Mouse (Mus musculus): ENCODE results near the gene Chst12. TPM values are rescaled to one million over a fixed set of nuclear protein-coding genes. Genes with fewer than 3 reads are reported as not detected.

Chst12 gene
- 10 to 100 TPM; 36.9 to 52.0 TPM for polyA plus RNA-seq (2017; shearing (Covaris generic))

DNA sequence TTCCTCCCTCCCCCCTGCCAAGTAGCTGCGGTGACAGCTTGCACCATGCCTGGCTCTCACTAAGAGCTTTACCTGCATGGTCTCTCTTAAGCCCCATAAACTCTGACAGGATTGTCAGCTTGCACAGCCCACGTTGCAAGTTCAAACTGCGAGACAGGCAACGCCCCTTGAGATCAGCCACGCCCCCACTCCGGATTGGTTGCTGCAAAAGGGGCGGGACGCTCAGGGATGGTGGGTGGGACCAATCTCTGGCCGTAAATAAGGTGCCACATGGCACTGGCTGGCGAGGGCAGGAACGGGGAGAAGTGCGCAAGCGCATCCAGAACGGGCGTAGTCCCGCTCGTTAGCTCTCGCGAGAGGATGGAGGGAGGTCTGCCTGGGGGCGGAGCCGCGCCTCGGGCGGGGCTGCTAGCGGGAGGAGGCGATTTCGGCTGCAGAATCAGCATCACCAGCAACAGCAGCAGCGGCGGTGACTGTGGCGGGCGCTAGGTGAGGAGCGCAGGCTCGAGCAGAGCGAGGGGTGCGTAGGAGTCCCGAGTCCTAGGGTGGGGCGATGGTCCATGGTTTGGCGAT is at the start of gene Chst12:
Gene Chst12 (plus strand): TSS at position 343 of the 573 bp plus-strand sequence.

DNA sequence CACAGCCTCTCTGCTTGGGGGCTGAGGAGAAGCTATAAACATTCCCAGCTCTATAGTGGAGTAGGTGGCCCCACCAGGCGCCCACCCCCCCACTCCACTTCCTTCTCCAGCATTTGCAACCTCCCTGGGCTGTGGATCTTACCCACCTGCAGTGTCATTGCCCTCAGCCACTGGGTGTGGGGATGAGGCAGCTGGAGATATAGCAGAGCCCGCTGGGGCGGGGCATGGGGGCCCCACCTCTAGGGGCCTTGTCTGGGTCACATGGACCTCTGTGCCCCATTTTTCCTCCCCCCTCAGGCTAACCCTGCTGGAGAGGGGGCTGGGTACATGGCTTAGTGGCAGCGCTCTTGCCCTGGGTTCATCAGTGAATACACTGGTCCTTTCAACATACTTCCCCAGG is 59.5 kb downstream of the Chst12 start, which contains the start of gene Grifin:
Gene Grifin (minus strand): TSS at position 176 of the 400 bp plus-strand sequence.

Other genes with a start within 250 kb of the Chst12 start
- 10 to 100 TPM; 24.0 to 25.7 TPM for gene Mad1l1, start 184.0 kb upstream of the Chst12 start, polyA plus RNA-seq (2017; shearing (Covaris generic))
- gene Nudt1, start 183.9 kb upstream of the Chst12 start, polyA plus RNA-seq (2017; shearing (Covaris generic)) = 10 to 100 TPM; 14.6 to 21.5 TPM
- 10 to 100 TPM; 12.9 to 17.2 TPM for gene Mrm2, start 173.7 kb upstream of the Chst12 start, polyA plus RNA-seq (2017; shearing (Covaris generic))
- 1 to 10 TPM; 1.8 to 2.2 TPM for gene Snx8, start 116.3 kb upstream of the Chst12 start, polyA plus RNA-seq (2017; shearing (Covaris generic))
- 100 to 1,000 TPM; 193 to 230 TPM for gene Eif3b, start 86.2 kb upstream of the Chst12 start, polyA plus RNA-seq (2017; shearing (Covaris generic))
- gene Gm4869, start 59.9 kb upstream of the Chst12 start, polyA plus RNA-seq (2017; shearing (Covaris generic)) = under 1 TPM in 1 of 2 experiments, not detected in 1; 0.12 TPM
- gene Grifin, start 59.5 kb downstream of the Chst12 start, polyA plus RNA-seq (2017; shearing (Covaris generic)) = 1 to 10 TPM in 1 of 2 experiments, not detected in 1; 1.2 TPM
- 100 to 1,000 TPM; 243 to 259 TPM for gene Lfng, start 101.8 kb downstream of the Chst12 start, polyA plus RNA-seq (2017; shearing (Covaris generic))
- 10 to 100 TPM; 19.2 to 28.7 TPM for gene Ttyh3, start 143.5 kb downstream of the Chst12 start, polyA plus RNA-seq (2017; shearing (Covaris generic))
- gene Iqce, start 196.8 kb downstream of the Chst12 start, polyA plus RNA-seq (2017; shearing (Covaris generic)) = 10 to 100 TPM; 33.9 to 34.3 TPM
- 10 to 100 TPM; 27.7 to 30.7 TPM for gene Brat1, start 199.5 kb downstream of the Chst12 start, polyA plus RNA-seq (2017; shearing (Covaris generic))
- 1 to 10 TPM in 1 of 2 experiments, under 1 TPM in 1; 0.49 to 5.4 TPM for gene Amz1, start 218.6 kb downstream of the Chst12 start, polyA plus RNA-seq (2017; shearing (Covaris generic))

All from inflammation-experienced regulatory T-cells (primary cell).